Mouse (Mus musculus) gastrocnemius, adult 8-10 months (tissue): ENCODE measurements around the gene B230217C12Rik. TPM values are rescaled to one million over a fixed set of nuclear protein-coding genes. Genes with fewer than 3 reads are reported as not detected.
"Not testable (repeated sequence)": the region's sequence is repeated elsewhere in the genome, so short reads cannot be mapped to it uniquely, and the experiment has no call there.

ENCODE experiments used
- DNase-seq, 2 experiments: peaks; one replicate each; pipeline ENCODE4 v3.0.0; 2022; ENCODE audit warnings: low spot score in 2 of 2
- total RNA-seq, 4 experiments: library from RNA; stranded (reverse); gene quantifications; 2 replicates each; pipeline ENCODE4 v1.2.4; 2022

The B230217C12Rik gene
- total RNA-seq, 4 experiments from 2014 or later, result 0.19 to 0.51 (median 0.32) TPM

DNA sequence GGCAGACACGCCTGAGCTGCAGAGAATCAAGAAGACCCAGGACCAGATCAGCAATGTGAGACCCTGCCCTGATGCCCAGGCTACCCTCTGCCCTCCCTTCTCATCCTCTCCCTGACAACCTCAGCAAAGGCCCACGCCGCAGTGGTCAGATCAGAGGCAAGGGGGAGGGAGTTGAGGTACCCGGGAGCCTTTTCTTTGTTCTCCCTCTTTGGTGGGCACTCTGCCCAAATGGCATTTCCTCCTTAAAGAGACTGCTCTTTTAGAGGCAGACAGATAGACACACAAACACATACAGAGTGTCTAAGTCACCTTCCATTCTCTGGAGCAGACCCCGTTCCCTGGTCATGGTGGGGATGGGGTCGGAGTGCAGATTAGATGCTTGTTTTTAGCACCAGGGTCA, 15.7 kb upstream of the B230217C12Rik start:
- no peak for DNase-seq

DNA sequence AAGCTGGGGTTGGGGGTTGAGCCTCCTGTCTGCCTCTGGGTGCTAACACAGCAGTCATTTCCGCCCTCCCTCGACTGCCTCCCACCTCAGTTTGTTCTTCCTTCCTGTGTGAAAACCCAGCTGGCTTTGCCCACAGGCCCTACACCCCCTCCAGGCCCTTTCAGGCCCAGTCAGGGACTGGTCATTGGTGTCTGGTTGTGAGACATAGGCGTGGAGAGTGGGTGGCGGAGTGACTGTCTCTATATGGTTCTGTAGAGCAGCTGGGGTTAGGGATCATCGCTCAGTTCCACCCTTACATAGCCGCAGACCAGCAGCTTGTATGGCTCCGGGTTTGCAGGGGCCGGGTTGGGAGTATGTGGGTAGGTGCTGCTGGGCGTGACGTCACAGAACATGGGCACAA, 15.3 kb upstream of the B230217C12Rik start:
- DNase-seq, result no peak

DNA sequence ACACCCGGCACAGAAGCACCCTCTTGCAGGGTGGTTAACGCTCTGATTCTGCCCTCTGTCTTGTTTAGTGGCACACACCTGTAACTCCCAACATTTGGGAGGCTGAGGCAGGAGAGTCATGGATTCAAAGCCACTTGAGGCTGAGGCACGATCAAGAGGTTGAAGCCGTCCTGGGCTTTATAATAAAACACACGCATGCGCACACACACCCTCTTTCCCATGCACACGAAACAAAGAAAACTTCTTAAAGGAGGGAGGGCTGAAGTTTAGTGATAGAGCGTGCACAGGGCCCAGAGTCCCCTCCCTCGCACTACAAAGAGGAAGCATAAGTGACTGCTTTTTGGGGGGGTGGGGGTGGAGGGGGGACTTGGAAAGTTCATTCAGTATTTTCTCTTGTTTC, 14.6 kb upstream of the B230217C12Rik start:
- DNase-seq, result no peak

DNA sequence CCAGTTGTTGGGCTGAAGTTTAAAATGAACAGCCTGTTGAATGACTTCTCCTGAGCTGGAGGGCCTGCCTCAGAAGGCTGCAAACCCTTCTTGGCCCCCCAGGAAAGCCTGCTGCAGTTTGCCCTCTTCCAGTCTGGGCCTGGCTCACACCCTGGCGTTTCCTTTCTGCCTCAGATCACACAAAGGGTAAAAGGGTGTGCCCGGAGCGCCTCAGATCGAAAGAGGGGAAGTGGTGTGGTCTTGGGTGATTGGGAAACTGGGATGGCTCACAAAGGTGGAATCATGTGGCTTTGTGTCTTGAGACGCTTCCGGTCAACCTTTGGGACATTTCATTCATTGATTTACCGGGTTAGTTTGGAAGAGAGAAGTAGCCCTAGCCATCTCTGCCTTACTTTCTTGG, 14.2 kb upstream of the B230217C12Rik start:
- DNase-seq, result no peak

DNA sequence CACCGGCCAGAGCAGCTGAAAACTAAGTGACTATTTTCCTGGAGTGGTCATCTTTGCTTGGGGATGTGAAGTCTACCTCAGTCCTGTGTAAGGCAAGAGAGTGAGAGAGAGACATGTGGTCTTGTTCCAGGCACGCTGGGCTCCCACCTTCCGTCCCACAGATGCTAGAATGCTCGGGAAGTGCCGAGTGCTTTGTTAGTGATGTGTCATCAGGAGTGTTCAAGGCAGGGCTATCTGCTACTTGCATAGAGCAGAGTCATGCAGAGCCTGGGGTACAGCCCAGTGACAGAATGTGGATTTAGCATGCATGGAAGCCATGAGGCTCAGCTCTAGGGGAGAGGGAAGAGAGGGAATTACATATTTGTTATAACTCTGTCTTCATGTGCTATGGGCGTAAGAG, 12.9 kb upstream of the B230217C12Rik start:
- no peak for DNase-seq

- no peak for DNase-seq
Observed at GRCm38 (mm10) chr11:97829365-97829764, 11.2 kb upstream of the B230217C12Rik start.

DNA sequence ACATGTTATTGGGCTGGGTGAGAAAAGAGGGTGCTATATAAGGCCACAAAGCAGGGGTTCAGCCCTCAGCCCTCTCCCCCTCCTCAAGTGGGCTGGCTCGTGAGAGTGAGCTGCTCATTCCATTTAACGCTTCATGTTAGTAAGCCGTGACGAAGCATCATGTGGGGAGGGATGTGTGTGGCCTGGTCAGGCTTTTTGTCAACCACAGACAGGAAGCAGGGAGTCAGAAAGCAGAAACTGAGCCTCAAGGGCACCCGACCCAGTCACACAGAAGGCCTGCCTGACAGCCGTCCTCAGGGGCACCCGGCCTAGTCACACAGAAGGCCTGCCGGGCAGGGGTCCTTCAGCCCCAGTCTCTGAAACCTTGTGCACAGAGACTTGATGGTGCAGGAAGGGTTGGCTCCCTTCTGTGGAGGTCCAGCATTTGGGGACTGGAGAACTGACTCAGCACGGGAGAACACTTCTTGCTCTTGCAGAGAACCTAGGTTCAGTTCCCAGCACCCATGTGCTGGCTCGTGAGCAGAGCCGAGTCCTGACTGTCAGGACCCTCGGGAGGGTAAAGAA, 10.6 kb upstream of the B230217C12Rik start:
- DNase-seq, result no peak

GRCm38 (mm10) chr11:97830501-97830900, 10.1 kb upstream of the B230217C12Rik start:
- no peak for DNase-seq

GRCm38 (mm10) chr11:97832001-97832400, 8.6 kb upstream of the B230217C12Rik start:
- no peak for DNase-seq

DNA sequence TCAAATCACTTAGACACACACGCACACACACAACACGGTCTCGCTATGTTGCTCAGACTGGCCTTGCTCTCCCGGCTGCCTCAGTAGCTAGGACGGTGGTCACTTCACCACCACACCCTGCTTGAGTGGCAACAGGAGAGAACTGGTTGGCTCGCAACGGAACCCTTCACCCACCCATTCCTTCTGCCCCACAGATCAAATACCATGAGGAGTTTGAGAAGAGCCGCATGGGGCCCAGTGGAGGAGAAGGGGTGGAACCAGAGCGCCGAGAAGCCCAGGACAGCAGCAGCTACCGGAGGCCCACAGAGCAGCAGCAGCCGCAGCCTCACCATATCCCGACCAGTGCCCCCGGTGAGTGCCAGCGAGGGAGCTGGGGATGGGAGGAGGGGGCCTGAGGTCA, 7.2 kb upstream of the B230217C12Rik start:
- DNase-seq, result no peak

DNA sequence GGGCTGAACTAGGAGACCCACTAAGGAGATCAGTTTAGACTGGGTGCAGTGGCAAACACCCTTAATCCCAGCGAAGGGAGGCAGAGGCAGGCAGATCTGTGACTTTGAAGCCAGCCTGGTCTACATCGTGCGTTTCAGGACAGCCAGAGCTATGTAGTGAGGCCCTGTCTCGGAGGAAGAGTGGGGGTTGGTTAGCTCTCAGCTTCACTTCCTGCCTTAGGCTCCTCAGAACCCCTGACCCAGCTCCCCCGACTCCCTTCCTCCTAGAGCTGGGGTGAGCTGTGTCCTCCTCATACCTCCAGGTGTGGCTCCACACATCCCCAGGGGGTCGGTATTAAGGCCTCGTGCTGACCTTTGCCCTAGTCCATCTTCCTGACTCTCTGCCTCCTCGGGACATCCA, 4.0 kb upstream of the B230217C12Rik start:
- DNase-seq, result no peak

DNA sequence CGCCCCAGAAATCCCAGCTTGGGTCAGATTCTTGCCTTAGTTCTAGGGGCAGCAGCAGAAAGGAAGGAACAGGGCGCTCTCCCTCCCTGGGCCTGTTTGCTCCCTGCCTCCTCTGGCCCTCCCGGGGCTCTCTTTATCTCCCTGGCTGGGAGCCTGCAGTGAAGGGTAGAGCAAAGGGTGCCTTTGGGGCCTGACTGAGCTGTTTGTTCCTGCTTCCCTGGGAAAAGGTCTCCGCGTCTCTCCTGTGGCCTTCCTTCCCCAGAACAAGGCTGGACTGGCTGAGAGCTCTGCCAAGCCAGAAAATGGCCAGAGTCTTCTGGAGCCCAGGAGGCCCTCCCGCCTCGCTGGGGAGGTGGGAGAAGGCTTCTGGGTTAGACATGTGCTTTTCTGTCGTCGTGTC, 3.5 kb upstream of the B230217C12Rik start:
- DNase-seq, result not testable (repeated sequence)

GRCm38 (mm10) chr11:97837641-97838149, 2.9 kb upstream of the B230217C12Rik start:
- no peak for DNase-seq

GRCm38 (mm10) chr11:97838779-97839440, 1.7 kb upstream of the B230217C12Rik start:
- no peak for DNase-seq

DNA sequence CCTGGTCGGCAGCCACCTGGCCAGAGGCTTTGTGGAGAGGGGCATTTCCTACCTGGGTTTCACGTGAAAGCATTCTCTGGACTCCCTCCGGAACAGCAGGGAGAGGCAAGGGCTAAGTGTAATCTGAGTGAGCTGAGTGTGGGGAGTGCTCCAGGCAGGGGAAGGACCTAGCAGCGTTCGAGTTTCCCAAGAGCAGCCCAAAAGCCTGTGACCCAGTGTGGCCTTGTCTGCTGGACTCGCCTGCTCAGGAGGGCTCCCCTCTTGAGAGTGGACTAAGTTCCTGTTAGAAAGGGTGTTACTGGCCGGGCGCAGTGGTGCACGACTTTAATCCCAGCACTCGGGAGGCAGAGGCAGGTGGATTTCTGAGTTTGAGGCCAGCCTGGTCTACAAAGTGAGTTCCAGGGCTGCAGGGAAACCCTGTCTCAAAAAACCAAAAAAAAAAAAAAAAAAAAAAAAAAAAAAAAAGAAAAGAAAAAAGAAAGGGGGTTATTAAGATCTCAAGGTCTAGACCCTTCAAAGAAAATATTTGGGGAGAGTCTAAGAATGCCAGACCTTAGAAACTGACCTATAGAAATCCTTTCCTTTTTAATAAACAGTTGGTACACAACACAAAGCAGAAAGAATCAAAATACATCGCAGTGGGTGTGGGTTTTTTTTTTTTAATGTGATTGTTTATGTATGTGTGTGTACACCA, 992 bp upstream of the B230217C12Rik start:
- no peak for DNase-seq

DNA sequence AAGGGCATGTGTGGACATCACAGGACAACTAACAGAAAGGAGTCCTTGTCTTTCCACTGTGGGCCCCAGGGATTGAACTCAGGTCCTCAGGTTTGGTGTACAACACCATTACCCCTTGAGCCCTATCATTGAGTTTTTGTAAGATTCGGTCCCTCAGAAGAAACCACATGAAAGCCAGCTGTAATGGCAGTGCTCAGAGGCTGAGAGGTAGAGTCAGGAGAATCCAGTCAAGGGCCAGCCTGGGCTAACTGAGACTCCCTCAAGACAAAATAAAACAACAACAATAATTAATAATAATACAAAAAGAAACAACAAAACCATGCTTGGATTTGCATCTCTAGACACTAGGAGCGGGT, 467 bp upstream of the B230217C12Rik start:
- no peak for DNase-seq

- peak; percentile 43 to 58 for DNase-seq
Observed at GRCm38 (mm10) chr11:97840991-97841661, 546 bp downstream of the B230217C12Rik start.

DNA sequence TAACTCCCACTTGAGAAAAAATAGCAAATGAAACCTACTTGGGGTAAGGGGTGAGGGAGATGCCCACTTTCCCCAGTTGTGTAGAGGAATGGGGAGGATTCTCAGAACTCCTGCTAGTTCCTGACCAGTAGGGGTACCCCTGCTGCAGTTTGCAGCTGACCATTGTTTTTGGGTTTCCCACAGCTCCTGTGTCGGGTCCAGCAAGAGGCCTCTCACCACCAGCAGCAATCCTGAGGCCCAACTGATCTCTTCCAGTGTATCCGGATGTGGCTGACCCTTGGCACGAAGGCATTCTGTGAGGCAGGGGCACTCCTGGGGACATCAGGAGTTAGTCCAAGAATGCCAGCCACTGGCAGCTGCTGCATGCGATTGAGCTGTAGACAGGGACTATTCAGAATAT, 1.4 kb downstream of the B230217C12Rik start:
- no peak for DNase-seq

DNA sequence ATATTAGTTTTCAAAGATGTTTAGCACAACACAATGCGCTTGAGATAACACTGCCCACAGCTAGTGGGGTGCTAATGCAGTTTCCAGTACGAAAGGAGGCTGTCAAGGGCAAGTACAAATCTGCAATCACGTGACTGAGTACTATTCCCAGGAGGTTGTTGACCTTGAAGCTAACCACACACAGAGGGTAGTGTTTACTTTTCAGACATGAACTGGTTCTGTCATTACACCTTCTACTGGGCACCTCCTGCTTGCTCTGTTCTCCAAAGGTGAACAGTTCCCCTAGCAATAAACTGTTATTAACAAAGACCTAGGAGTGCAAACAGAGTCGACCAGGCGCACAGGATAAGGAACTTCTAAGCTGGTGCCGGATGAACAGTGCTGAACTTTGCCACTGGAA, 9.8 kb downstream of the B230217C12Rik start:
- no peak for DNase-seq

GRCm38 (mm10) chr11:97851601-97852000, 11.0 kb downstream of the B230217C12Rik start:
- no peak for DNase-seq

DNA sequence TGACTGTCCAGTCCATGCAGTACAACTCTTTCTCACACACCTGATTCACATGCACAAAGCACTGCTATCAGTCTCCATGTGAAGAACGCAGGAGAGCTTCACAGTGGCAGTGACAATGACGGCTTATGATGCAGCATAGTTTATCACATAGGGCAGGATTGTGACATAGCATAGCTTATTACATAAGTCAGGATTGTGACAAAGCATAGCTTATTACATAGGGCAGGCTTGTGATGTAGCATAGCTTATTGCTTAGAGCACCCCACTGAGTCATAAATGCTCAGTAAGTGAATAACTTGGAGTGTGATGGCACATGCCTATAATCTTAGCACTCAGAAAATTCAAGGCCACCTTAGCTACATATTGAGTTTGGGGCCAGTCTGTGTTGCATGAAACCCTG, 14.9 kb downstream of the B230217C12Rik start:
- no peak for DNase-seq

GRCm38 (mm10) chr11:97862148-97862547, 21.6 kb downstream of the B230217C12Rik start:
- no peak for DNase-seq
